Mouse (Mus musculus) liver, postnatal 0 days (tissue): ENCODE measurements at regions not wholly inside any gene's neighbourhood (a gene's known extent, or its start where the extent isn't known, plus 50 kb on each side); places are given as distances from the start of the nearest gene placed in this dataset.

Experiments used
- CTCF ChIP-seq: sonication (generic); IDR thresholded peaks from 2 replicates; pipeline ENCODE4 v1.5.1; 2016; ENCODE audit warnings: antibody characterized with exemption, low read depth
- EP300 ChIP-seq: IDR thresholded peaks from 2 replicates; pipeline ENCODE4 v1.6.1; 2016; ENCODE audit warnings: antibody characterized with exemption, low read depth, mild to moderate bottlenecking

DNA sequence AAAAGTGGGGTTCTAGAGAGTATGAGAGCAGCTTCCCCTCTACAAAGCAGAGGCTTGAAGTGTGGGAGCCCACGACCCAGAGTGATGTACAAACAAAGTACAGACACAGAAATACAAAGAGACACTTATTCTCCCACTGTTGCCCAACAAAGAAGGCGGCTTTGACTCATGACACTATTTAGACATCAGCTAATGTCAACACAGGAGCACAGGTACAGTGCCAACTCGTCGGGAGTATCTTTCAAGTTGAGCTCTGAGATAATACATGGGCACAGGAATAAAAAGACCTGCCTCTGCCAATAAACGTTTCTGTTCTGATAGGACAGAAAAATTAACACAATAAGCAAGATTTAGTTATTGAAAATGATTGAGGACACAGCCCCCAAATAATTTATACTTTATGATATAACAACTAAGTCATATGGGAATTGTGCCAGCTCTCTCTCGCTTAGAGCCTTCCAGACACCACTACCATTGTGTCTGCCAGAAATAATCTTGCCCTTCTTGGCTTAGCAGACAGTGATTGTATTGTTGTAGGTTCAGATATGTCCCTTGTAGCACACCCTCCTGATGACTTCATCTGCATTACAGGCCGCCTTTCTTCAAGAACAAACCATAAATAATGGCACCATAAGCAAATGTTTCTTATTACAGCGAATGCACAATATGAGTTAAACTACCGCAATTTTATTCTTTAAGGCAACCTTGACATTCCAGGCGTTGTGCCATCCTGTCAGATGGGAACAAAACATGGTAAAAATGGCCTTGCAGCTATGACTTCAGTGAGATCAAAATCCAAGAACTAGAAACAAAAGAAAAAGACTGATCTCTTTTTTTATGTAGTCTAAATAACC, 561.1 kb downstream of the Adgrl2 start:
- TF ChIP-seq CTCF (no peak), EP300 (no peak)
